Mouse (Mus musculus) limb, embryonic 14.5 days (tissue): ENCODE measurements around the gene Car6. TPM values are rescaled to one million over a fixed set of nuclear protein-coding genes. Genes with fewer than 3 reads are reported as not detected.

ENCODE experiments used
- ATAC-seq: fragments of 200-750 bp; cut with Nextera tagmentation; 2 replicates; pipeline ENCODE4 v1.8.0; 2017; ENCODE audit warnings: low read depth, moderate number of reproducible peaks, moderate TSS enrichment; ENCODE audit not compliant: low FRiP score
- DNase-seq: peaks from one replicate; pipeline ENCODE4 v3.0.0-alpha.2; 2015; ENCODE audit warnings: low spot score
- H3K27ac ChIP-seq: fragments of 300-500 bp; sonication (generic); replicated peaks from 2 replicates; pipeline ENCODE4 v1.5.1; 2014; ENCODE audit warnings: low read depth, mild to moderate bottlenecking, low read length, moderate library complexity, mixed read lengths
- H3K27me3 ChIP-seq: fragments of 300-500 bp; sonication (generic); 2 replicates; pipeline ENCODE4 v1.6.1; 2014; ENCODE audit warnings: low read length, mixed read lengths; ENCODE audit not compliant: control insufficient read depth, insufficient read depth
- H3K36me3 ChIP-seq: fragments of 300-500 bp; sonication (generic); 2 replicates; pipeline ENCODE4 v1.6.1; 2014; ENCODE audit warnings: mild to moderate bottlenecking, low read length, moderate library complexity, mixed read lengths; ENCODE audit not compliant: control insufficient read depth, insufficient read depth
- H3K4me1 ChIP-seq: fragments of 300-500 bp; sonication (generic); 2 replicates; pipeline ENCODE4 v1.6.1; 2014; ENCODE audit warnings: antibody characterized with exemption, low read length, mixed read lengths; ENCODE audit not compliant: control insufficient read depth, insufficient read depth
- H3K4me2 ChIP-seq: fragments of 300-500 bp; sonication (generic); replicated peaks from 2 replicates; pipeline ENCODE4 v1.6.1; 2014; ENCODE audit warnings: low read depth, mild to moderate bottlenecking, low read length, moderate library complexity; ENCODE audit not compliant: severe bottlenecking
- H3K4me3 ChIP-seq: fragments of 300-500 bp; sonication (generic); replicated peaks from 2 replicates; pipeline ENCODE4 v1.5.1; 2014; ENCODE audit warnings: low read length
- H3K9ac ChIP-seq: fragments of 300-500 bp; sonication (generic); 2 replicates; pipeline ENCODE4 v1.6.1; 2014; ENCODE audit warnings: mild to moderate bottlenecking, low read depth, low read length, moderate library complexity; ENCODE audit not compliant: severe bottlenecking
- H3K9me3 ChIP-seq: fragments of 300-500 bp; sonication (generic); 2 replicates; pipeline ENCODE4 v1.6.1; 2016; ENCODE audit warnings: low read length; ENCODE audit not compliant: control insufficient read depth
- POLR2A ChIP-seq: fragments of 200-500 bp; IDR thresholded peaks from 2 replicates; pipeline ENCODE4 v1.8.0; 2012; ENCODE audit warnings: inconsistent platforms, mild to moderate bottlenecking, moderate library complexity, borderline replicate concordance; ENCODE audit not compliant: insufficient read depth, insufficient read length; ENCODE audit errors: extremely low read depth
- WGBS: fragments of 180-500 bp; shearing (Covaris S2); extraction: QIAGEN DNeasy Blood & Tissue Kit; methylation state at CpG from one replicate; pipeline ENCODE4 v1.1.7; 2014; 5-methylcytosine and 5-hydroxymethylcytosine counted together
- polyA plus RNA-seq, 2 experiments: library from polyadenylated mRNA; depleted of rRNA in 1 of 2; stranded (reverse) in 1 of 2; unstranded in 1 of 2; fragments of >200 nt; fragmentation: Nextera tagmentation in 1 of 2; extraction: Ambion mirVana in 1 of 2; gene quantifications; 2 replicates each; pipeline versions ENCODE4 v1.2.1 to v1.2.3; 2012 to 2014

The Car6 gene
- polyA plus RNA-seq, 2 experiments = 0.26 TPM; not detected in 1

DNA sequence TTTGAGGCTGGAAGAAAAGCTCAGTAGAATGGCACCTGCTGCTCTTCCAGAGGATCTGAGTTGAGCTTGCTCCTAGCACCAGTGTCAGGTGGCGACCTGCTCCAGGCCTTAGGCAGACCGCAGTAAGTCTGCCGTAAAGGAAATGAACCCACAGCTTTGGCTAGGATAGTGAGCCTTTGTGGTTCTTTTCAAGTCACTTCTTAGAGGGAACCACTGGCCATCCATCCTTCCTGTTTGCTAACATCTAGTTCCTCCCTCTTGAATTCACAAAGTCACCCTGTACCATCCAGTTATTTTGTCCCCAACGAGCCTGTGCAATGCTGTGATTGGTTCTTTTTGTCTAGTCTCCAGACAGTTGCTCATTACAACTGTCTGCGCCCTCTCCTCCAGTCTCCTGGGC is 41.6 kb upstream of the Car6 start:
- H3K4me2 ChIP-seq = no peak overlapping the region
- no peak for DNase-seq
- H3K9ac ChIP-seq = no peak overlapping the region
- peaks cover 26% of the 10 kb centered on the region for H3K4me1 ChIP-seq
- 80% methylated on average over 5 of the region's 5 CpGs for WGBS
- H3K27ac ChIP-seq = no peak overlapping the region
- ATAC-seq = no peak
- H3K36me3 ChIP-seq = peaks cover 86% of the 10 kb centered on the region
- H3K4me3 ChIP-seq = no peak overlapping the region
- H3K9me3 ChIP-seq = no peaks in the 10 kb centered on the region
- no peaks in the 10 kb centered on the region for H3K27me3 ChIP-seq
- no peak for TF ChIP-seq POLR2A

- Histone ChIP-seq H3K4me1 (peaks cover 26% of the 10 kb centered on the region), H3K27ac (no peak overlapping the region), H3K4me3 (no peak overlapping the region), H3K9me3 (no peaks in the 10 kb centered on the region), H3K27me3 (no peaks in the 10 kb centered on the region), H3K36me3 (peaks cover 76% of the 10 kb centered on the region), H3K9ac (no peak overlapping the region), H3K4me2 (0 out of 2 replicates have a peak overlapping the region, but pooled peaks have one; percentile 13)
- WGBS = 60% methylated on average over 4 of the region's 4 CpGs
- no peak for TF ChIP-seq POLR2A
- ATAC-seq (no peak), DNase-seq (no peak)
Observed at GRCm38 (mm10) chr4:150241708-150242107, 40.6 kb upstream of the Car6 start.

DNA sequence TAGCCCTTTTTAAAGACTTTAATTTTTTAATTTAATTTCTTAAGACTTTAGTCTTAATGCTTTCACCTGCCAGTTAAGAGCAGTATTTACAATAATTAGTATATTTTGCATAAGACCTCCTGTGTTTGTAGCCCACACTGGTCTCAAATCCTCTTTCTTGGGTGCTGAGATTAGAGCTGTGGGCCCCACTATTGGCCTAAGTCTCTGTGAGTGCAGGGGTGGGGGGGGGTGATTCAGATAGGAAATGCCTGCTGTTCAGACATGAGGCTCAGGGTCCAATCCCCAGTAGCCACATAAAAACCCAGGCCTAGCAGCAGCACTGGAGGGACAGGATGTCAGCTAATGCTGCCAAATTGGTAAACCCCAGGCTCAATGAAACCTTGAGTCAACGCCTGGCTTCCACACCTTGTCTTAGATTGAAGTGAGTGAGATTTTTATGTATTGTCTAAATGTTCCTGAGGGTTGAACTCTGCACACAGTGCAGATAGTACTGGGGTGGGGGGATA is 39.3 kb upstream of the Car6 start:
- Histone ChIP-seq H3K4me2 (peak overlapping the region; percentile 27), H3K9me3 (no peaks in the 10 kb centered on the region), H3K9ac (no peak overlapping the region), H3K27me3 (no peaks in the 10 kb centered on the region), H3K4me3 (no peak overlapping the region), H3K27ac (no peak overlapping the region), H3K36me3 (peaks cover 63% of the 10 kb centered on the region), H3K4me1 (peaks cover 29% of the 10 kb centered on the region)
- DNase-seq (no peak), ATAC-seq (no peak)
- WGBS = 35% methylated on average over 1 of the region's 1 CpGs
- TF ChIP-seq POLR2A = no peak

- Histone ChIP-seq H3K36me3 (peaks cover 60% of the 10 kb centered on the region), H3K27ac (no peak overlapping the region), H3K9me3 (no peaks in the 10 kb centered on the region), H3K4me2 (peak overlapping the region; percentile 57), H3K9ac (no peak overlapping the region), H3K4me1 (peaks cover 34% of the 10 kb centered on the region), H3K4me3 (peak overlapping the region; percentile 80), H3K27me3 (no peaks in the 10 kb centered on the region)
- ATAC-seq (no peak), DNase-seq (peak; percentile 96)
- 4% methylated on average over 6 of the region's 6 CpGs for WGBS
- no peak for TF ChIP-seq POLR2A
Observed at GRCm38 (mm10) chr4:150239951-150240368, 38.8 kb upstream of the Car6 start.

DNA sequence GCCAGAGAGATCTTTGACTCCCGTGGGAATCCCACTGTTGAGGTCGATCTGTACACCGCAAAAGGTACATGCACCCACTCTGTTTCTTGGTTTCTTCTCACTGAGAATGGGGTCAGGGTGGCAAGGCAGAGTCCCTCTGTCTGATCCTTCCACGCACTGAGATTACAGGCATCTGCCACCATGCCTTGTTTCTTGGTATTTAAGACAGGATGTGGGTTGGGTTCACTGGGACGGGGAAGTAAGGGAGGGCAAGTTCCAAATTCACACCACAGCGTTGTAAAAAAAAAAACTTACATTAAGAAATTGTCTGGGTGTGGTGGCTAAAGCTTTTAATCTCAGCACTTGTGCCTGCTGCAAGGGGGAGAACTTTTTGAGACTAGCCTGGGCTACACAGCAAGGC is 38.4 kb upstream of the Car6 start:
- peaks cover 56% of the 10 kb centered on the region for H3K36me3 ChIP-seq
- no peak for DNase-seq
- WGBS = 21% methylated on average over 6 of the region's 6 CpGs

More for the DNA sequence above, 38.4 kb upstream of the Car6 start:
- Histone ChIP-seq H3K9me3 (no peaks in the 10 kb centered on the region), H3K4me3 (peak overlapping the region; percentile 80), H3K4me2 (peak overlapping the region; percentile 57), H3K4me1 (peaks cover 38% of the 10 kb centered on the region), H3K9ac (no peak overlapping the region; the same call in 1 of the 2 replicates), H3K27me3 (no peaks in the 10 kb centered on the region), H3K27ac (no peak overlapping the region)
- no peak for ATAC-seq
- no peak for TF ChIP-seq POLR2A
